Mouse (Mus musculus) forebrain, embryonic 12.5 days (tissue): ENCODE results near the gene Akap9. TPM values are rescaled to one million over a fixed set of nuclear protein-coding genes. Genes with fewer than 3 reads are reported as not detected.
"Not testable (repeated sequence)": the region's sequence is repeated elsewhere in the genome, so short reads cannot be mapped to it uniquely, and the experiment has no call there.

Experiments used
- ATAC-seq: fragments of 200-750 bp; cut with Nextera tagmentation; 2 replicates; pipeline ENCODE4 v1.8.0; 2017; ENCODE audit warnings: moderate TSS enrichment; ENCODE audit not compliant: low FRiP score
- H3K27ac ChIP-seq: fragments of 300-500 bp; sonication (generic); 2 replicates; pipeline ENCODE4 v1.5.1; 2016; ENCODE audit warnings: mild to moderate bottlenecking
- H3K27me3 ChIP-seq: fragments of 300-500 bp; sonication (generic); 2 replicates; pipeline ENCODE4 v1.6.1; 2016; ENCODE audit warnings: mild to moderate bottlenecking
- H3K36me3 ChIP-seq: fragments of 300-500 bp; sonication (generic); replicated peaks from 2 replicates; pipeline ENCODE4 v1.6.1; 2016; ENCODE audit warnings: mild to moderate bottlenecking
- H3K4me1 ChIP-seq: fragments of 300-500 bp; sonication (generic); 2 replicates; pipeline ENCODE4 v1.6.1; 2016
- H3K4me2 ChIP-seq: fragments of 300-500 bp; sonication (generic); 2 replicates; pipeline ENCODE4 v1.6.1; 2016; ENCODE audit warnings: mild to moderate bottlenecking, moderate library complexity
- H3K4me3 ChIP-seq: fragments of 300-500 bp; sonication (generic); replicated peaks from 2 replicates; pipeline ENCODE4 v1.5.1; 2016; ENCODE audit warnings: mild to moderate bottlenecking
- H3K9ac ChIP-seq: fragments of 300-500 bp; sonication (generic); 2 replicates; pipeline ENCODE4 v1.6.1; 2016; ENCODE audit warnings: mild to moderate bottlenecking
- H3K9me3 ChIP-seq: fragments of 300-500 bp; sonication (generic); 2 replicates; pipeline ENCODE4 v1.6.1; 2016
- WGBS: fragments of 180-500 bp; shearing (Covaris S2); methylation state at CpG from one replicate; pipeline ENCODE4 v1.1.7; 2016; 5-methylcytosine and 5-hydroxymethylcytosine counted together
- polyA plus RNA-seq: library from polyadenylated mRNA; unstranded; fragments of >200 nt; fragmentation: Nextera tagmentation; extraction: Ambion mirVana; gene quantifications from 2 replicates; pipeline ENCODE4 v1.2.1, GENCODE M21; 2016

Gene Akap9
- polyA plus RNA-seq, 1 experiment from 2014 or later: 296 TPM

DNA sequence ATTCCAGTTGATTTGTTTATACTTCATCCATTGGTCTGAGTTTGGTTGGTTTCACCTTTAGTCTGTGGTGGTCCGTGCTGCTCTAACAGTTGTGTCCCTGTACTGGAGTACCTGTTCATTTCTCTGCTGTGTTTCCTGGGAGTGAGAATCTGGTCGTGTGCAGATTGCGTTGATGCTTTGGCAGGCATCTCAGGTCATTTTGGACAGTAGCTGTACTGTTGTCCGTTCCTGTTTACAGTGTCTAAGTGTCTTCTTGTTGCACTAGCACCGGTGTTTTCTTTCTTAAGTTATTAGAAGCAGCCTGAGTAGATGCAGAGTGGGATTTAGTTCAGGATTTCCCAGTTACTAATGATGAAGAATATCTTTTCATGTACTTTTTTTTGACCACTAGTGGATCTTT lies 7.4 kb downstream of the Akap9 start:
- whole genome bisulfite sequencing: 93% methylated on average over 5 of the region's 5 CpGs
- H3K4me2 ChIP-seq: no peak overlapping the region
- no peak overlapping the region for H3K9ac ChIP-seq

DNA sequence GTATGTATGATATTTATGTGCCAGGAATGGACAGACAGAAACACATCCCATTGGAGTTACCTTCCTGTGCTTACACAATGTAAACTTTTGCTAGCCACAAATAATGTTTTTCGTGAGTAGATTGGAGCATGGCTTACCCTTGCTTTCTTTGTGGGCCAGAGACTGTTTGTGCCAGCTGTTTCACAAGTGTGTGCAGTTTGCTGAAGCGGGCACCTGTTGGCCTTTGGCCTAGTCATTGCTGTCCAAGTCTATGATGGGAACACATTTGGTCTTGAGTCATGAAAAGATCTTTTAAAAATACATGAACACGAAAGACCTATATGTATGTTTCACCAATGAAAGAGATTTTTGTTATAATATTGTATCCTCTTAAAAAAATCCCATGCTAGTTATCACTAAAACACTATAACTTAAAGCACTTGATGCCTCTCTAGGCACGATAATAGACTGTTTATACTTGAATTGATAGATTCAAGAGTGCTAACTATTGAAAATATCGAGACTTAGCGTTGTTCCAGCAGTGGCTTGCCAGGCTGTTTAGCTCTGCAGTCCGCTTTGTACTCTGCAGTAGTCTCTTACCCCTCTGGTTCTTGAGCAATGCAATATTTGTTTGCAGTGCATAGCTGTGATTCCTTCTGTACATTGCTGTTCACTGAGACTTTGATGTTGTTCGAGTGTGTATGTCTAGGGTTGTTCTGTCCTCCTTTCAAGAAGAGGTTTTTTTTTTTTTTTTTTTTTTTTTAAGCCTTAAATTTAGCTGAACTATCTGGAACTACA lies 8.1 kb downstream of the Akap9 start:
- Histone ChIP-seq H3K4me2 (no peak overlapping the region), H3K9ac (no peak overlapping the region), H3K9me3 (no peaks in the 10 kb centered on the region), H3K27ac (no peak overlapping the region), H3K27me3 (no peaks in the 10 kb centered on the region), H3K4me3 (no peak overlapping the region), H3K36me3 (peaks cover 25% of the 10 kb centered on the region), H3K4me1 (peaks cover 8% of the 10 kb centered on the region)
- 85% methylated on average over 8 of the region's 8 CpGs for WGBS
- no peak for ATAC-seq

More for the DNA sequence above, 7.4 kb downstream of the Akap9 start:
- Histone ChIP-seq H3K36me3 (peaks cover 23% of the 10 kb centered on the region), H3K9me3 (no peaks in the 10 kb centered on the region), H3K27ac (no peak overlapping the region), H3K27me3 (no peaks in the 10 kb centered on the region), H3K4me3 (no peak overlapping the region), H3K4me1 (peaks cover 15% of the 10 kb centered on the region)
- ATAC-seq: no peak

DNA sequence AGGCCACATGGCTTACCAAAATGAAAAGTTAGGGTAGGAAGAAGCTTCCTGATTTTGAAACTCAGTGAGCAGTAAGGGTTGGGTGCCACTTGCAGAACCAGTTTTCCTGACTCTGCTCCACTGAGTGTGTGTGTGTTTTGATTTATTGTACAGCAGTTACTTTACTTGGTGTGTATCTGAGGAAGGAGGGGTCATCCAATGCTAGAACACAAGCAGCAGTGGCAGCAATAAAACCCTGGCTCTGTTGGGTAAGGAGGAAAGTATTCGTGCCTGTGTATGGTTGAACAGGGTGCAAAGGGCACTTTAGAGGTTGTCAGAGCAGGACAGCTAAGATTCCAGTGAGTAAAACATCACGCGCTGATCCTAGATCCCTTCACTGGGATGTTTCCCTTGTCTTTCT lies 11.1 kb downstream of the Akap9 start:
- H3K27me3 ChIP-seq: no peaks in the 10 kb centered on the region
- no peak overlapping the region for H3K4me3 ChIP-seq
- 98% methylated on average over 3 of the region's 3 CpGs for WGBS
- no peak overlapping the region for H3K27ac ChIP-seq
- H3K9ac ChIP-seq: no peak overlapping the region
- H3K36me3 ChIP-seq: peaks cover 31% of the 10 kb centered on the region
- no peak for ATAC-seq
- H3K4me2 ChIP-seq: no peak overlapping the region
- no peaks in the 10 kb centered on the region for H3K9me3 ChIP-seq
- no peaks in the 10 kb centered on the region for H3K4me1 ChIP-seq

DNA sequence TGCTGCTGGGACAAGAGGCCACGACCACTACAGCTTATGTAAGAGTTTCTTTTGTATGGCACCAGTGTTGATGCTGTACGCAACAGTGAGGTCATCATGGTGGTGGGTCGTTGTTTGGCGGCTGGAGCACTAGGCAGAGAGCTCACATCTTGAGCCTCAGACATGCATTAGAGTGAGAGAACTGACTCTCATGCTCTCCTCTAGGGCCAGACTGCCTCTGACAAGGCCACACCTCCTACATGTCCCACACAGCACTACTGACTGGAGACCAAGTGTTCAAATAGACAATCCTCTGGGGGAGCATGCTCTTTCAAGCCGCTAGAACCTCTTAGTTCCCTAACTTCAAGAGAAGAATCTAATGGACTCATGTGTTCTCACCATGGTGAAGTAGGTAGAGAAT lies 11.5 kb downstream of the Akap9 start:
- no peaks in the 10 kb centered on the region for H3K27me3 ChIP-seq
- no peak for ATAC-seq
- no peak overlapping the region for H3K4me3 ChIP-seq
- H3K9ac ChIP-seq: no peak overlapping the region
- no peak overlapping the region for H3K27ac ChIP-seq
- no peak overlapping the region for H3K4me2 ChIP-seq
- 96% methylated on average over 5 of the region's 5 CpGs for WGBS
- no peaks in the 10 kb centered on the region for H3K4me1 ChIP-seq
- no peaks in the 10 kb centered on the region for H3K9me3 ChIP-seq
- peaks cover 31% of the 10 kb centered on the region for H3K36me3 ChIP-seq

DNA sequence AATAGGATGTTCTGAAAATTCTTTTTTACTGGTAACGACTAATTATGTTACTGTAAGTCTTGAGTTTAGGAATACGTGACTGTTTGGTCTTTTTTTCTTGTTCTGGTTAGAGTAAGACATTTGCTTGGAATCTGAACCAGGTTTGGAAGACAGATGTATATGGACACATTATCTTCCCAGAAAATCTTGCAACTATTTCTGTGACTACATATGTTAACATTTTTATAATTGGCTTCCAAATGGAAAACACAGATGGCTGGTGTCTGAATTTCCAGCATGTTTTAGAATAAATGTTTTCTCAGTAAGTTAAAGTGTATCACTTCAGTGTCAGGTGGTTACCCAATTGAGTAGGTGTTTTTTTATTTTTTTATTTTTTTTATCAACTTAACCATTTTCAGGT lies 13.4 kb downstream of the Akap9 start:
- ATAC-seq: no peak
- H3K36me3 ChIP-seq: peaks cover 31% of the 10 kb centered on the region
- H3K9ac ChIP-seq: no peak overlapping the region
- WGBS: 98% methylated on average over 2 of the region's 2 CpGs
- H3K27me3 ChIP-seq: no peaks in the 10 kb centered on the region
- no peaks in the 10 kb centered on the region for H3K4me1 ChIP-seq
- no peak overlapping the region for H3K27ac ChIP-seq
- no peaks in the 10 kb centered on the region for H3K9me3 ChIP-seq
- no peak overlapping the region for H3K4me3 ChIP-seq
- no peak overlapping the region for H3K4me2 ChIP-seq

DNA sequence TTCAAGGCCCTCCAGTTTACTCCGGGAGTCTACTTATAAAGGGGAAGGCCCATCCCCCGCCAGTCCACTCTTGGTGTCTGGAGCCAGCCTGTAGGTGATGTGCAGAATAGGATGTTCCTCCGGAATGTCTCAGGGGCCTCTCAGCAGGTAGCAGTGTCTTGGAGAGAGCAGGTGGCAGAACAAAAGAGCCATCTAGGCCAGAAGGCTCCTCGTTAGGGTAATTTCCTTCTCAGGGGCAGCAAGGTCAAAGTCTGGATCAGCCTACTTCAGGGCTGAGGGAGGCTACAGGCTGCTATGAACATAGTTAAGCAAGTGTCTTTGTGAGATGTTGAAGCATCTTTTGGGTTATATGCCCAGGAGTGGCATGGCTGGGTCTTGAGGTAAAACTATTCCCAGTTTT lies 15.3 kb downstream of the Akap9 start:
- not testable (repeated sequence) for H3K4me3 ChIP-seq, H3K9ac ChIP-seq, ATAC-seq, H3K4me2 ChIP-seq, H3K9me3 ChIP-seq, H3K27ac ChIP-seq, H3K4me1 ChIP-seq, H3K27me3 ChIP-seq
- WGBS: 46% methylated on average over 4 of the region's 4 CpGs
- H3K36me3 ChIP-seq: peaks cover 31% of the 10 kb centered on the region

DNA sequence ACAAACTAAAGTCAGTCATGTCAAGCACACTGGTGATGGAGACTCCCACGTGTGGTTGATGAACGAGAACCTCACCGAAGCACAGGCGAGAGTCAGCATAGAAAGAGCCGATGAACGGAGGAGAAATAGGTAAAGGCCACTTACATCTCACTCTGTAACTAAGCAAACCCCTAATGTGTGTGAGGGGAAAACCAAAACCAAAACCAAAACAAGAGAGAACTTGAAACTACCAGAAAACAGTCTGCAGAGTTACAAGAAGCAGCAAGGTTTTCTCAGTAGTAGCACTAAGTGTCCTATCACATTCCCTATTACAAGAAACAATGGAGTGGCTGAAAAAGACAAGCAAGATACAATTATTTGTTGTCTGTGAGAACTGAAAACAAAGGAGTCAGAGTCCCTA lies 24.6 kb downstream of the Akap9 start:
- Histone ChIP-seq H3K4me2 (no peak overlapping the region), H3K9ac (no peak overlapping the region), H3K9me3 (no peaks in the 10 kb centered on the region), H3K4me3 (no peak overlapping the region), H3K27ac (no peak overlapping the region), H3K27me3 (no peaks in the 10 kb centered on the region), H3K36me3 (peaks cover 68% of the 10 kb centered on the region), H3K4me1 (no peaks in the 10 kb centered on the region)
- WGBS: 93% methylated on average over 6 of the region's 6 CpGs
- ATAC-seq: no peak

DNA sequence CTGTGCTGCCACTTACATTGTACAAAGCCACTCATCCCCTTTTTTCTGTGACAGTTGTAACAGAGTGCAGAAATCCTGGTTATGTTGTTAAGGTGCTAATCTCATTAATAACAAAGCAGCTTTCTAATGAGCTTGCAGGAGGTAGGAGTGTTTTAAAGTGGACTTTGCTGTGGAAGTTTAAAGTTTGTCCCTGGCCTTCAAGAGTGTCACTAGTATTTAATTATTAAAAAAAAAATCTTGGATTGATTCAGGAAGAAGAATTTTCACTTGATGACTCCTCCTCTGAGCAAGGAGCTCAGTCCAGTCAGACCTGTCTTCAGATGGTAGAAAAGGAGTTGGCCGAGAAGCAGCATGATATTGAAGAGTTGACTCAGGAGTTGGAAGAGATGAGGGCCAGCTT lies 26.7 kb downstream of the Akap9 start:
- H3K27me3 ChIP-seq: no peaks in the 10 kb centered on the region
- no peak overlapping the region for H3K4me2 ChIP-seq
- no peaks in the 10 kb centered on the region for H3K9me3 ChIP-seq
- H3K27ac ChIP-seq: no peak overlapping the region
- 94% methylated on average over 1 of the region's 1 CpGs for WGBS
- peaks cover 68% of the 10 kb centered on the region for H3K36me3 ChIP-seq
- no peak overlapping the region for H3K4me3 ChIP-seq
- no peak overlapping the region for H3K9ac ChIP-seq
- ATAC-seq: no peak
- no peaks in the 10 kb centered on the region for H3K4me1 ChIP-seq

DNA sequence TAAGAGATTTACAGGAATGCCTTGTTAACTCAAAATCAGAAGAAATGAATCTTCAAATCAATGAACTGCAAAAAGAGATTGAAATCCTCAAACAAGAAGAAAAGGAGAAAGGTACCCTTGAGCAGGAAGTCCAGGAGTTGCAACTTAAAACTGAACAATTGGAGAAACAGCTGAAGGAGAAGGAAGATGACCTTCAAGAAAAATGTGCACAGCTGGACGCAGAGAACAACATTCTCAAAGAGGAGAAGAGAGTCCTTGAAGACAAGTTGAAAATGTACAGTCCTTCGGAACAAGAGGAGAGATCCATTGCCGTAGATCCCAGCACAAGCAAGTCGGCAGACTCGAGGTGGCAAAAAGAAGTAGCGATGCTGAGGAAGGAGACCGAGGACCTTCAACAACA lies 33.4 kb downstream of the Akap9 start:
- H3K4me1 ChIP-seq: no peaks in the 10 kb centered on the region
- no peak overlapping the region for H3K4me3 ChIP-seq
- no peak overlapping the region for H3K4me2 ChIP-seq
- H3K9ac ChIP-seq: no peak overlapping the region
- H3K36me3 ChIP-seq: peaks cover 64% of the 10 kb centered on the region
- no peaks in the 10 kb centered on the region for H3K9me3 ChIP-seq
- no peaks in the 10 kb centered on the region for H3K27me3 ChIP-seq
- ATAC-seq: no peak
- 93% methylated on average over 7 of the region's 7 CpGs for WGBS
- no peak overlapping the region for H3K27ac ChIP-seq

DNA sequence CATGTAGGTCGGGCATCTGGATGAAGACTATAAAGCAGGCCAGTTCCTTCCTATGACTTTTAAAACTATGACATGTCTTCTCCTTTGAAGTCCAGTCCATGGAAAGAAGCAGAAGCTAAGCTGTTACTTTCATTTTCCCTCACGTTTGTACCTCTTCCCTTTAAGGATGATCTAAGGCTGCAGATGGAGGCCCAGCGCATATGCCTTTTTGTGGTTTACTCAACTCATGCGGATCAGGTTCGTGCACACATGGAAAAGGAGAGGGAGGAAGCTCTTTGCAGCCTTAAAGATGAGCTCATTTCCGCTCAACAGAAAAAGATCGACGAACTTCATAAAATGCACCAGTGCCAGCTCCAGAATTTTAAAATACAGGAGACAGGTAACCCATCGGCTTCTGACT lies 40.6 kb downstream of the Akap9 start:
- Histone ChIP-seq H3K4me2 (no peak overlapping the region), H3K9me3 (no peaks in the 10 kb centered on the region), H3K4me3 (no peak overlapping the region), H3K36me3 (peaks cover 47% of the 10 kb centered on the region), H3K27me3 (no peaks in the 10 kb centered on the region), H3K27ac (no peak overlapping the region), H3K4me1 (no peaks in the 10 kb centered on the region), H3K9ac (no peak overlapping the region)
- no peak for ATAC-seq
- 93% methylated on average over 9 of the region's 9 CpGs for WGBS

DNA sequence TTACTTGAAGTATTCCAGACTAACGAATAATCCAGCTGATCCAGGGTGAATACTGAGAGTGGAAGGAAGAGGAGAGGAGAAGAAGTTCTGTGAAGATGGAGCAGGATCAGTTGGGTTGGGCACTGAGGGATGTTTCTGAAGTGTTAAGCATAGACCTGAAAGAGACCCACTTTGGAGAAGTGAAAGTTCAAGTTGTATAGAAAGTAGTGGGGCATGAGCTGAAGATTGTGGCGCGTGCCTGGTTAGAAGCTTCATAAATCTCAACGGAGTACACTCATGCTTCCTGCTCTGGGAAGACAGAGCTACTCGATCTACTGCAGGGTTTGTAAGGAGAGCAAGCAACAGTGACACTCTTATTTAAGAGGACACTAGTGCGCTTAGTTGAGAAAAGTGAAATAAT lies 41.3 kb downstream of the Akap9 start:
- no peak overlapping the region for H3K4me3 ChIP-seq
- ATAC-seq: no peak
- H3K9me3 ChIP-seq: no peaks in the 10 kb centered on the region
- 94% methylated on average over 6 of the region's 6 CpGs for WGBS
- H3K27me3 ChIP-seq: no peaks in the 10 kb centered on the region
- peaks cover 50% of the 10 kb centered on the region for H3K36me3 ChIP-seq
- no peak overlapping the region for H3K9ac ChIP-seq
- H3K27ac ChIP-seq: no peak overlapping the region
- no peaks in the 10 kb centered on the region for H3K4me1 ChIP-seq
- no peak overlapping the region for H3K4me2 ChIP-seq

DNA sequence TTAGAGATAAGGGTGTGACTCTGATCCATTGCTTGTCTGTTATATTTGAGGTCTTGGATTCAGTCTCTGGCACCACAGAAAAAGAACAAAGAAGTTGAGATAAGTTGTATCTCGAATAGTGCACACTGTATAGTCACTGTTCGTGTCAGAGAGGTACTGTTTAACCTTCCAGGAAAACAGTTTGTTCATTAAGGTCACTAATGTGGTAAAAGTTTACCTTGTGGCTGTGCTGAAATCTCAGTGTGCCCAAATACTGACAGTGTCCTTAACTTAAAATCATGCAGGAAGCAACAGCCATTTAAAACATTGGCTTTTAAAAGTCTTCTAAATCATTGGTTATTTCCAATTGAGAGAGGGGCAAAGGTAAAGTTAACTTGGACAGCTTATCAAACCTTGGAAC lies 43.1 kb downstream of the Akap9 start:
- no peak overlapping the region for H3K9ac ChIP-seq
- 90% methylated on average over 2 of the region's 2 CpGs for WGBS

DNA sequence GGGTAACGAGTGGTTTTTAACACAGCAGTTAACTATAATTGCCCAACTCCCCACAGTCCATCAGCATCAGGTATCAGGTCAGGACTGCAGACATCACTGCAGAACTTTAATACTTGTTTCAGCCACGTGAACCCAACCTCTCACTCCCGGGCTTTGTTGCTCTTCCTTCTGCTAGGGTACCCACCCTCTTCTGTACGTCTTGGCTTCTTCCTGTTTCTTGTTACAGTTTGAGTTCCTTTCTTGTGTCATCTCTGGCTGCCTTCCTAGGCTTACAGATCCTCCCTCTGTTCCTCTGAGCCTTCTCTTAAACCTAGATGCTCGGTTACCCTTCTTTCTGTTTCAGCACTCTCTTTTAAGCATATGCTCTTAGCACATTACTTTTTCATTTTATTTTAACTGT lies 45.9 kb downstream of the Akap9 start:
- Histone ChIP-seq H3K4me1 (no peaks in the 10 kb centered on the region), H3K9ac (no peak overlapping the region), H3K27me3 (no peaks in the 10 kb centered on the region), H3K4me2 (no peak overlapping the region), H3K4me3 (no peak overlapping the region), H3K27ac (no peak overlapping the region), H3K9me3 (no peaks in the 10 kb centered on the region), H3K36me3 (peaks cover 75% of the 10 kb centered on the region)
- ATAC-seq: no peak
- WGBS: 86% methylated on average over 5 of the region's 5 CpGs

More for the DNA sequence above, 43.1 kb downstream of the Akap9 start:
- no peak for ATAC-seq
- H3K36me3 ChIP-seq: peaks cover 60% of the 10 kb centered on the region
- no peak overlapping the region for H3K4me2 ChIP-seq
- H3K27me3 ChIP-seq: no peaks in the 10 kb centered on the region
- no peaks in the 10 kb centered on the region for H3K9me3 ChIP-seq
- H3K27ac ChIP-seq: no peak overlapping the region
- no peak overlapping the region for H3K4me3 ChIP-seq
- no peaks in the 10 kb centered on the region for H3K4me1 ChIP-seq
